Mouse (Mus musculus) bone marrow, adult 2 months (tissue): ENCODE results near the gene Gpr137.

Experiments used
- CTCF ChIP-seq: fragments of 200-500 bp; IDR thresholded peaks from 2 replicates; pipeline ENCODE4 v1.5.1; 2011; ENCODE audit warnings: low read length, control low read depth; ENCODE audit not compliant: control insufficient read depth, insufficient read depth
- POLR2A ChIP-seq: fragments of 200-500 bp; IDR thresholded peaks from 2 replicates; pipeline ENCODE4 v1.6.1; 2011; ENCODE audit warnings: low read depth, mild to moderate bottlenecking, control low read depth, low read length, borderline replicate concordance; ENCODE audit not compliant: control insufficient read depth

GRCm38 (mm10) chr19:6892512-6892911 is 49.8 kb downstream of the Gpr137 start:
- TF ChIP-seq CTCF (no peak), POLR2A (no peak)
